Mouse (Mus musculus): ENCODE results near the gene A430005L14Rik. TPM values are rescaled to one million over a fixed set of nuclear protein-coding genes. Genes with fewer than 3 reads are reported as not detected.
A peak's percentile ranks its signal among the peaks of the same experiment; 100 is the strongest.
"Not testable (repeated sequence)": the region's sequence is repeated elsewhere in the genome, so short reads cannot be mapped to it uniquely, and the experiment has no call there.

Gene A430005L14Rik
- 10 to 100 TPM in 6 of 26 experiments, 1 to 10 TPM in 20; 1.6 to 11.4 (median 5.2) TPM for total RNA-seq (2018; cell fraction: chromatin; rRNA removed)
- total RNA-seq (2018; cell fraction: cytosol; rRNA removed) = 10 to 100 TPM in 25 of 26 experiments, 1 to 10 TPM in 1; 8.9 to 26.3 (median 21.2) TPM
- total RNA-seq (2018; cell fraction: nucleus; rRNA removed) = 10 to 100 TPM in 8 of 26 experiments, 1 to 10 TPM in 17, not detected in 1; 3.9 to 20.2 (median 8.3) TPM
- 19.3 to 38.5 TPM (median 20.7 TPM) in 3 replicates for polyA plus RNA-seq (2018)

DNA sequence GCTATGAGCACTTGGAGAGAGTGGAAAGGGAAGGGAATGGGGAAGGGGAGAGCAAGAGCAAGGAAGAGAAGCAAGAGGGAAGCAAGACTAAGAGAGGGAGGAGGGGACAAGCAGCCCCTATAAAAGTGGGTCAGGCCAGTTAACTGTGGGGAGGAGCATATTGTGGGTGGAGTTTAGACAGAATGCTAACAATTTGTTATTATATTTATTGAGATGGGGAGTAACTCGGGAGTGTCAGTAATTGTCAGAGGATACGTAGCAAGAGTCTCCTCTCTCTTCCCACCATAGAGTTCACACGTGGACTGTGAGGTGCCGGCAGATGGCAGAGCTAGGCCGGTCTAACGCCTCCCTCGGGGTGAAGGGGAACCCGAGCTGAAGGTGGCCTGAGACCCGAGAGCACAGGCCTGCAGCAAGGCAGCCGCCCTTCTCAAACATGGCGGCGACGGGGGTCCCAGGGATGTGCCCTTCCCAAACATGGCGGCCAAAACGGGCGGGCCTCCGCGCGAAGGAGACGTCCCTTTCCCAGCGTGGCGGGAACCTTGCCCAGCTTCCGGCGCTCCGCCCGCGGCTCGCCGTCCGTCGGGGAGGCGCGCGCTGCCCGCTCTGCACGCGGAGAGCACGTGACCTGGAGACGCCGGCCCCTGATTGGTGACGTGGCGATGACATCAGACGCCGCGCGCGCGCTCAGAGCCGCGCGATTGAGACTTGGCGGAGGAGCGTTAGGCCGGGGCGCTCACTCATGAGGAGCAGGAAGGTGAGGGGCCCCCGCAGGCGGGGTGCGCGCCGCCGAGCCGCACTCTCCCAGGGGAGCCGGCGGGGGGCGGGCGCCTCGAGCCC is at the start of gene A430005L14Rik:
A430005L14Rik (plus strand) TSS at position 669 of the 837 bp plus-strand sequence.
- Histone ChIP-seq H3K27ac (peak within 1 kb of the TSS; percentile 52), H3K4me3 (ENCODE audit: inconsistent target) (peak within 1 kb of the TSS; percentile 81), H3K36me3 (ENCODE audit: inconsistent target) (peaks cover 13% of the 10 kb centered on the region), H3K79me2 (ENCODE audit: inconsistent target) (peaks cover 18% of the 10 kb centered on the region)
- WGBS (ENCODE audit: missing documents) = 3% methylated on average over 55 of the region's 67 CpGs

DNA sequence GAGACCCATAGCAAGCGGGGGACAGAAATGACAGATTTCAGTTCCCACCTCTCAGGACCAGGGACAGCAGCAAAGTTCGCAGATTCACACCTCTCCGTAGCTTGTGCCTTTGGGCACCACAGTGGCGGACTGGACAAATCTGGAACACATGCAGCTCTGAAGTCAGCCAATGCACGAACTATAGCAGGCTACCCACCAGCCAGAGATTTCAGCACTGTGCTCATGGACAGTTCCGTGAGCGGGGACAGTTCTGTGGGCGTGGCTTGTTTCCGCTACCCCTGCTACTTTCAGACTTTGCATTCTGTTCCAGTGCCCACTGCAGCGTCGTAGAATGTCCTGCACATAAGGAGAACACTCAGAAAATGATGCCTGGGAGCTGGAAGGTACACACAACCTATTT is 49.5 kb upstream of the A430005L14Rik start:
- no peak overlapping the region for H3K4me3 ChIP-seq (ENCODE audit: inconsistent target)
- no peaks in the 10 kb centered on the region for H3K36me3 ChIP-seq (ENCODE audit: inconsistent target)
- H3K79me2 ChIP-seq (ENCODE audit: inconsistent target) = no peaks in the 10 kb centered on the region
- WGBS (ENCODE audit: missing documents) = 27% methylated on average over 11 of the region's 11 CpGs
- H3K27ac ChIP-seq = no peak overlapping the region

DNA sequence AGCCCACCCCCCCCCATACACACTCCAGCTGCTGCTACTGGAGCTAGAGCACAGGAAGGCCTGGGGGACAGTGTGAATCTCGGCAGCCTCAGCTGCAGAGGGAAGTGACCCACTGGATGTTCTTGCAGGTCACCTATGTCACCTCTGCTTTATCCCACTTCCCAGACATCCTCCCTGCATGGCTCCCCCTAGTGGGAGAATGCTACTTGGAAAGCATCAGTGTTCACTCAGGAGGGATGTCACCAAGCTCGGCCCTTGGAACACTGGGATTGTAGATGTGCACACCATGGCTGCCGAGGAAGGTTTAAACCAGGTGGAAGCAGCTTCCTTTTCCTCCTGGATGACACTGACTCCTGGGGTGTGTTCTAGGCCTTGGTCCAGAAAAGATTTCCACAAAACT is 43.4 kb upstream of the A430005L14Rik start:
- WGBS (ENCODE audit: missing documents) = 76% methylated on average over 3 of the region's 3 CpGs
- H3K27ac ChIP-seq = no peak overlapping the region
- H3K4me3 ChIP-seq (ENCODE audit: inconsistent target) = no peak overlapping the region
- H3K79me2 ChIP-seq (ENCODE audit: inconsistent target) = no peaks in the 10 kb centered on the region
- H3K36me3 ChIP-seq (ENCODE audit: inconsistent target) = no peaks in the 10 kb centered on the region

DNA sequence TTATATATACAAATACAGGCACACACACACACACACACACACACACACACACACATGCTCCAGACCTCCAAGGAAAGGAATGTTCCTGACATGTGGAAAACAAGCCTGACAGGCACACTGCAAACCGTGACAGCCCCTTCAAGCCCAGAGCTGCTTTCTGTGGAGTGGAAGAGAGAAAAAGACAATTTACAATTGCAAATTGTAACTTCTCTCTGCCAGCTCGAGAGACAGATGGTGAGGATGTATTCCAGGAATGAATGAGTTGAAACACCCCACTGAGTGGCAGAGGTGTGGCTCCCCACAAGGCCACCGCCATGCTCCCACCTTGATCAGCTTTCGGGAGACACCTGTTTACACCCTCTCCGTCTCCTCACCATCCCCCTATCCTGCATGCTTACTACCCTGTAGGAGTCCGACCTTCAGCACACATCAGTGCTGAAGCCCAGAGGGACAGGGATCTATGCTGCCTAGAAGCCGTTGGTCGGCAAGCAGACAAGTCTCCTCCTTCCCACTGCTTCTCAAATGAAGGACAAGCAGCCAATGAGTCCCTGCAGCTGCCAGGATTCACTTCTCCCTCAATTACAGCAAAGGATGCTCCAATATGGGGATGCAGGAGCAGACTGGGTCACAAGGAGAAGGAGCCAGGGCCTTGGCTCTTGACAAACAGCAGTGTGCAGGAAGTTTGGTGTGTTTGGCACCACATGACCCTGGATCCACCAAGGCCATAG is 39.1 kb upstream of the A430005L14Rik start:
- Histone ChIP-seq H3K4me3 (ENCODE audit: inconsistent target) (no peak overlapping the region), H3K36me3 (ENCODE audit: inconsistent target) (no peaks in the 10 kb centered on the region), H3K27ac (no peak overlapping the region), H3K79me2 (ENCODE audit: inconsistent target) (no peaks in the 10 kb centered on the region)
- 61% methylated on average over 7 of the region's 8 CpGs for WGBS (ENCODE audit: missing documents)

DNA sequence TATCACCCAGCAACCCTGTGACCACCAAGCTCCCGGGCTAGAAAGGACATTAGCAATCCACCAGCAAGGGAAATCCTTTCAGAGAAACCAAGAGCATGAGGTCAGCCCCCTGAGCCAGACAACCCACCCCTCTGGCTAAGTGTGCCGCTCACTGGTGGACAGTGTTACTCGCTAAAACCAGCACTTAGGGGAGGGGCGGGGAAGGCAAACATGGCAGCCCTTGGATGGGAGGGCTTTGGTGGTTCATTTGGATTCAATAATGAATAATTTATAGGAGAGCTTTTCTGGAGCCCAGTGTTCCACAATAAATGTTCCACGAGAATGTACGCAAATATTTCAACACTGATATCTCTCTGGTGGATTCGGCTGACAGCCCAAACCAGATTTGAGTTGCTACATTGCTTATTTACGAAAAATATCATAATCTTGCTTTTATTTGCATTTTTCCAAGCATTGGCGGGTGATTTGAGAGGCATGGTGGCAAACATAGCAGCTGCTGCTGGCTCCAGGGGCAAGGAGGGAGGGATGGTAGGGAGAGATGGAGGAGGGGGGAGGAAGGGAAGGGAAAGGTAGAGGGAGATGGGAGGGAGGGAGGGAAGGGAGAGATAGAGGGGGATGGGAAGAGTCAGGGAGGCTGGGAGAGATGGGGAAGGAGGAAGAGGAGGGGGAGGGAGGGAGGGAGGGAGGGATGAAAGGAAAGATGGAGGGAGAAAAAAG is 36.4 kb upstream of the A430005L14Rik start:
- H3K79me2 ChIP-seq (ENCODE audit: inconsistent target) = no peaks in the 10 kb centered on the region
- no peaks in the 10 kb centered on the region for H3K36me3 ChIP-seq (ENCODE audit: inconsistent target)
- WGBS (ENCODE audit: missing documents) = 73% methylated on average over 9 of the region's 9 CpGs

DNA sequence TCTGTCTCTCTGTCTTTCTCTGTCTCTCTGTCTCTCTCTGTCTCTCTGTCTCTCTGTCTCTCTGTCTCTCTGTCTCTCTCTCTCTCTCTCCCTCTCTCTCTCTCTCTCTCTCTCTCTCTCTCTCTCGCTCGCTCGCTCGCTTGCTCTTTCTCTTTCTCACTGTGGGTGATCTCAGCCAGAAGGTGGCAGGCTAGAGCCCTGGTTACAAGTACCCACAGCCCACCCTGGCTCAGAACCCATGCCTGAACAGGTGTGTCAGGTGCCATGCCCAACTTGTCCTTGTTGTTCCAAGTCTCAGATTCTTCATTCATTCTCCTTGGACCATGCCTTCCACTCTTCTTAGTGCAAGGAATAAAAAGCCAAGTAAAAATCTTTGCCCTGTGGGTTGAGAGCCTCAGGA is 34.9 kb upstream of the A430005L14Rik start:
- H3K36me3 ChIP-seq (ENCODE audit: inconsistent target); H3K79me2 ChIP-seq (ENCODE audit: inconsistent target); H3K27ac ChIP-seq; H3K4me3 ChIP-seq (ENCODE audit: inconsistent target): not testable (repeated sequence)
- WGBS (ENCODE audit: missing documents) = no CpG with 5 or more reads among the region's 4 CpGs

More for the DNA sequence above, 36.4 kb upstream of the A430005L14Rik start:
- Histone ChIP-seq H3K4me3 (ENCODE audit: inconsistent target) (no peak overlapping the region), H3K27ac (no peak overlapping the region)

DNA sequence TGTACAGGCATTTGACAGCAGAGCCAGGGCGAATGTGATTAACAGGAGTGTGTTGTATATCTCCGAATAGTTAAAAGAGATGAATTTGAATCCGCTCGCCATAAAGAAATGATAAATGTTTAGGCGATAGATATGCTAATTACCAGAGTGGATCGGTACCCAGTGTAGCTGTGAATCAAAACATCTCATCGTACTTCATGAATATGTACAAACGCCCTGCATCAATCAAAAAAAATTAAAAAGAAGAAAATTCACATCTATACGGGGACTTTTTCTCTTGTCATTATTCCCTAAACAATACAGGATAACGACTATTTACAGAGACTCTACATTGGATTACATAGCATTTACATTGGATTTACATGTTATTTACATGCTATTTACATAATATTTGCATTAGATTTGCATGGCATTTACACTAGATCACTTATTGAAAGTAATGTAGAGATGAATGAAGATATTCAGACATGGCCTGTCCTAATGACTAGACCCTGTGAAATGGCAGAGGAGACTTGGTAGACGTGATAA is 28.2 kb upstream of the A430005L14Rik start:
- H3K36me3 ChIP-seq (ENCODE audit: inconsistent target) = no peaks in the 10 kb centered on the region
- no peak overlapping the region for H3K27ac ChIP-seq
- 92% methylated on average over 11 of the region's 11 CpGs for WGBS (ENCODE audit: missing documents)
- H3K4me3 ChIP-seq (ENCODE audit: inconsistent target) = no peak overlapping the region
- no peaks in the 10 kb centered on the region for H3K79me2 ChIP-seq (ENCODE audit: inconsistent target)

DNA sequence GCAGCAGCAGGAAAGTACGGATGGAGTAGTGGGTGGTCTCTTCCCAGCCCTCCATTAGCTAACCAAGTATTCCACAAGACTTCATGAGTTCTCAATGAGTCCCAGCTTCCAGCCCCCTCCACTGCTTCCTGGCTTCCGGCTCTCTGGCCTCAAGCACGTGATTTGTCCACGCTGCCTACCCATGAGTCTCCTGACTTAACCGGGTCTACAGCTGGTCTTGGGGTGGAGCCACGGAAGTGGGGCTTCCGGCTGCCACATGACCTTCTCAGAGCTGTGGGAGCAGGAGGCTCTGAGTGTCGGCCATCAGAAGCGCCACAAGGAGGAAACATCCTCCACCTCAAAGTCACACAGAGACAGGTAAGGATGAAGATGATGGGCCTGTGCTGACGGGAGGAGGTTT is 27.6 kb upstream of the A430005L14Rik start:
- no peaks in the 10 kb centered on the region for H3K79me2 ChIP-seq (ENCODE audit: inconsistent target)
- H3K36me3 ChIP-seq (ENCODE audit: inconsistent target) = no peaks in the 10 kb centered on the region
- H3K27ac ChIP-seq = no peak overlapping the region
- H3K4me3 ChIP-seq (ENCODE audit: inconsistent target) = no peak overlapping the region
- 69% methylated on average over 10 of the region's 10 CpGs for WGBS (ENCODE audit: missing documents)

DNA sequence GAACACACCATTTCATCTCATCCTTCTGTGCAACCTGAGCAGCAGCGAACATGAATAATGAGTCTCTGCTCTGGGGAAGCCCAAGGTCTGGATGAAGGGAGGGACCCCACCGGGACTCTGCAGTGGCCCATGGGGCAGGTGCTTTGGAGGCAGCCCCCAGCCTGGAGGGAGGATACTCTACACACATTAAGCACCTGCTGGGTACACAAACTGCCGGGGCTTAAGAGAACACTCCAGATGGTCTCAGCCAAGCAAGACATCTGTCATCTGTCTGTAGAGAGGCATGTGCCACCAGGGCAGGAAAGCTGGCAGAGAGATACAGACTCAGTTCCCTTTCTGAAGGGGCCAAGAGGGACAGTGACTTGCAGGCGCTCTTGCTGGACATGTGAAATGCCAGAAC is 27.1 kb upstream of the A430005L14Rik start:
- 78% methylated on average over 4 of the region's 4 CpGs for WGBS (ENCODE audit: missing documents)
- no peak overlapping the region for H3K27ac ChIP-seq
- H3K79me2 ChIP-seq (ENCODE audit: inconsistent target) = no peaks in the 10 kb centered on the region
- no peak overlapping the region for H3K4me3 ChIP-seq (ENCODE audit: inconsistent target)
- no peaks in the 10 kb centered on the region for H3K36me3 ChIP-seq (ENCODE audit: inconsistent target)

DNA sequence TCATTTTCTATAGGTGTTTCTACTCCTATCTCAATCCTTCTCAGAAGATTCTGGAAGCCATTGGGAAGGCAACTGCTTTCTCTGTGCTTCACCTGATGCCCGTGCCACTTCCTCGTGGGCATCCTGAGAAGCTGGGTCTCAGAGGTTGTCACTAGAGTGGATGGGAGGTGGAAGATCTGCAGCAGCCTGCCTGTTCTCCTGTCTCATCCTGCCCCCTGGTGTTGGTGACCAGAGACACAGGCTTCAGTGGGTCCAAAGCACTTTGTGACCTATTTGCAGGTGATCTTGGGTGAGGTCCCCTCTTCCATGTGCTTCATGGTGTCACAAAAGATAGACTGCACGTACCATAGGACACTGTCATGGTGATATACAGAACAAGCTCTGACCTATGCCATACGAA is 13.8 kb upstream of the A430005L14Rik start:
- Histone ChIP-seq H3K79me2 (ENCODE audit: inconsistent target) (no peaks in the 10 kb centered on the region), H3K36me3 (ENCODE audit: inconsistent target) (no peaks in the 10 kb centered on the region), H3K27ac (no peak overlapping the region), H3K4me3 (ENCODE audit: inconsistent target) (no peak overlapping the region)
- 38% methylated on average over 4 of the region's 4 CpGs for WGBS (ENCODE audit: missing documents)

DNA sequence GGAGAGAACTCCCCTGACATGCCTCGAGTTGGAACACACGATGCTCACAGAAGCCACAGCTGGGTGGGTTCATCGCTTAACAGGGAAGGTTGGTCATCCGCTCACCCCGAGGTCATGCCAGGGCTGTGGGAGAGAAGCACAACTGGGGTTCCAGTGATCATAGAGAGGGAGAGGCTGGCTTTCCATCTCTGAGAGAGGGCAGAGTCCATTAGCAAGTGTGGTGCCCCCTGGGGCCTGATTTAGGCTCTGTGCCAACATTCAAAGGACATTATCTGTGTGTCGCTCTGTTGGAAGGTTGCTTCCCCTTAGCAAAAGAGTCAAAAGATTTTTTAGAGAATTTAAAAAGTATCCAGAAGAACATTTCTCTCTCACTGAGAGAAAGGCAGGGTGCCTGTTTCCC is 12.8 kb upstream of the A430005L14Rik start:
- H3K36me3 ChIP-seq (ENCODE audit: inconsistent target) = no peaks in the 10 kb centered on the region
- 62% methylated on average over 6 of the region's 6 CpGs for WGBS (ENCODE audit: missing documents)
- H3K27ac ChIP-seq = no peak overlapping the region
- H3K4me3 ChIP-seq (ENCODE audit: inconsistent target) = no peak overlapping the region
- H3K79me2 ChIP-seq (ENCODE audit: inconsistent target) = no peaks in the 10 kb centered on the region

DNA sequence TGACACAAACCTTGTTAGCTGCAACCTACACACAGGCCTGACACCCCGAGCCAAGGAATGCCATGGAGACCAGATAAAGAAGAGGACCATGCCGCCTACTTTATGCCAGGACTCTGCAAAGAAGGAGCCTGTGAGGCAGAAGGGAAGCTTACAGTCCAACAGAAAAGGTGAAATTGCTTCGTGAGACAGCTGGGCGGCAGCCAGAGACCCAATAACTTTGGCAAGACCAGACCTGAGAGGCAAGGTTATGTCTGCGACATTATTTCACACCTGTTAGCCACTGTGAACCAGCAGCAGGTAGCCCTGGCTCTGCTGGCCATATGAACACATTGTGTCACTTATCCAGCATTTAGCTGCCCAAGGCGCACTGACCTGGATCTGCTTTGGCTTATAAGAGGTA is 11.3 kb upstream of the A430005L14Rik start:
- 80% methylated on average over 6 of the region's 6 CpGs for WGBS (ENCODE audit: missing documents)
- Histone ChIP-seq H3K36me3 (ENCODE audit: inconsistent target) (no peaks in the 10 kb centered on the region), H3K79me2 (ENCODE audit: inconsistent target) (no peaks in the 10 kb centered on the region), H3K4me3 (ENCODE audit: inconsistent target) (no peak overlapping the region), H3K27ac (no peak overlapping the region)

DNA sequence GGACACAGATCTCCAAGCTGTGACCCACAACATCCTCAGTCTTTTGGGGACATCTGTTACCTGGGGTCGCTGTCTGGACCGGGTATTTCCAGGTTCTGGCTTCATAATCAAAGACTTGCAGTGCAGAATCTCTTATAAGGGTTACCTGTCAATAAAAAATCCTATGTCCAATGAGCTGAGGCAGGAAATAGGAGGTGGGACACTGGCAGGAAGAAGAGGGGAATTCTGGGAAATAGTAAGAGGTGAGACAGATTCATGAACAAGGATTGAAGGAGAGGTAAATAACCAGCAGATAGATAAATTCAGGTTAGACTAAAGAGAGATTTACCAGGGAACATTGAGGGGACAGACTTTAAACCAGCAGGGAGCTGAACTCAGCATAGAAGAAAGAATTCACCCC is 6.7 kb upstream of the A430005L14Rik start:
- Histone ChIP-seq H3K27ac (no peak overlapping the region), H3K36me3 (ENCODE audit: inconsistent target) (no peaks in the 10 kb centered on the region), H3K4me3 (ENCODE audit: inconsistent target) (no peak overlapping the region), H3K79me2 (ENCODE audit: inconsistent target) (no peaks in the 10 kb centered on the region)
- 62% methylated on average over 2 of the region's 2 CpGs for whole genome bisulfite sequencing (ENCODE audit: missing documents)

DNA sequence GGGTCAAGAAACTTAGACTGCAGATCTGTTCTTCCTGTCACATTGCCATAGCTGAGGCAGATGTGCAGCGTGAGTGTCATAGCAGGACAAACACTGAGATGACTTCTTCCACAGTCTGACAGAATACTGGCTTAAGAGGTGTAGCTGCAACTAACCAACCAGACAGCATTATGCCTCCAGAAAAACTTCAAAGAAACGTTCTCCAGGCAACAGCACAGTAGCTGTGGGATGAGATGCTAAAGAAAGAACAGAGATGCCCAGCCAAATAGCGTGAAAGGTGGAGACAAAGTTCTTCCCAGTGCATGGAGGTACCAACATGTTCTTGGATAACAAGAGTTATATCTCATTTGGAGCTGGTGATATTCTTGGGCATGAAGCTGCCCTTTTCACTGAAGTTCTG is 5.9 kb upstream of the A430005L14Rik start:
- H3K79me2 ChIP-seq (ENCODE audit: inconsistent target) = no peaks in the 10 kb centered on the region
- no peak overlapping the region for H3K4me3 ChIP-seq (ENCODE audit: inconsistent target)
- 55% methylated on average over 3 of the region's 3 CpGs for WGBS (ENCODE audit: missing documents)
- no peaks in the 10 kb centered on the region for H3K36me3 ChIP-seq (ENCODE audit: inconsistent target)
- no peak overlapping the region for H3K27ac ChIP-seq

Data from macrophage (primary cell).